Mouse (Mus musculus) intestine, embryonic 15.5 days (tissue): Measurements from ENCODE around the gene Spp2. TPM values are rescaled to one million over a fixed set of nuclear protein-coding genes. Genes with fewer than 3 reads are reported as not detected.

Experiments used
- ATAC-seq: fragments of 200-750 bp; cut with Nextera tagmentation; 2 replicates; pipeline ENCODE4 v1.8.0; 2017; ENCODE audit warnings: moderate TSS enrichment, moderate library complexity
- H3K27ac ChIP-seq: fragments of 300-500 bp; sonication (generic); 2 replicates; pipeline ENCODE4 v1.5.1; 2015; ENCODE audit warnings: mild to moderate bottlenecking, inconsistent platforms
- H3K27me3 ChIP-seq: fragments of 300-500 bp; sonication (generic); replicated peaks from 2 replicates; pipeline ENCODE4 v1.6.1; 2015; ENCODE audit warnings: inconsistent platforms
- H3K36me3 ChIP-seq: fragments of 300-500 bp; sonication (generic); 2 replicates; pipeline ENCODE4 v1.6.1; 2015; ENCODE audit warnings: inconsistent platforms
- H3K4me1 ChIP-seq: fragments of 300-500 bp; sonication (generic); replicated peaks from 2 replicates; pipeline ENCODE4 v1.6.1; 2015; ENCODE audit warnings: inconsistent platforms
- H3K4me2 ChIP-seq: fragments of 300-500 bp; sonication (generic); replicated peaks from 2 replicates; pipeline ENCODE4 v1.6.1; 2015; ENCODE audit warnings: mild to moderate bottlenecking, inconsistent platforms
- H3K4me3 ChIP-seq: fragments of 300-500 bp; sonication (generic); replicated peaks from 2 replicates; pipeline ENCODE4 v1.5.1; 2015; ENCODE audit warnings: inconsistent platforms
- H3K9ac ChIP-seq: fragments of 300-500 bp; sonication (generic); 2 replicates; pipeline ENCODE4 v1.6.1; 2015; ENCODE audit warnings: inconsistent platforms
- H3K9me3 ChIP-seq: fragments of 300-500 bp; sonication (generic); 2 replicates; pipeline ENCODE4 v1.6.1; 2016; ENCODE audit warnings: inconsistent platforms
- WGBS: fragments of 180-500 bp; shearing (Covaris S2); methylation state at CpG from one replicate; pipeline ENCODE4 v1.1.7; 2015; 5-methylcytosine and 5-hydroxymethylcytosine counted together
- polyA plus RNA-seq: library from polyadenylated mRNA; unstranded; fragments of >200 nt; fragmentation: Nextera tagmentation; extraction: Ambion mirVana; gene quantifications from 2 replicates; pipeline ENCODE4 v1.2.1, GENCODE M21; 2015

Gene Spp2
- polyA plus RNA-seq, 1 experiment from 2014 or later = 9.5 TPM

DNA sequence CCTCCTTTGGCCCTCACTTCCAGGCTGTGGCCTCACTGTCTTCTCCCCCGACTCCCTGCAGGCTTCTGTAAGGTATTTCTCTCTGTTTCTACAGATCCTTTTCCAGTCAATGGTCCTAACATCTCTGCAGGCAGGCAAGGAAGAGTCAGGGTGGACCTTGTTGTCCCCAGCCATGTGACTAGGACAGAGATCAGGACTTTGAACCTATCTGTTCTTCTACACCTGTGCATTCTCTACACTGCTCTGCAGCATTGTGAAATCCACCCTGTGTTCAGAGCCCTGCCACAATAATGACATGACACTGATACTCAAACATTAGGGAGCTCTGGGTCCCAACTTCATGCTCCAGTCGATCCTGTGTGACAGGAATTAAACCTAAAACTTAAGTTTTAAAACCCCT, 12.2 kb downstream of the Spp2 start:
- Histone ChIP-seq H3K36me3 (no peaks in the 10 kb centered on the region), H3K27me3 (no peaks in the 10 kb centered on the region), H3K9me3 (no peaks in the 10 kb centered on the region), H3K9ac (no peak overlapping the region), H3K4me1 (no peaks in the 10 kb centered on the region), H3K27ac (no peak overlapping the region), H3K4me2 (no peak overlapping the region), H3K4me3 (no peak overlapping the region)
- peak; percentile 89 for ATAC-seq
- WGBS = 68% methylated on average over 2 of the region's 2 CpGs

- no peaks in the 10 kb centered on the region for H3K9me3 ChIP-seq
- no peak overlapping the region for H3K4me3 ChIP-seq
- no peaks in the 10 kb centered on the region for H3K4me1 ChIP-seq
- H3K36me3 ChIP-seq = no peaks in the 10 kb centered on the region
- no peak overlapping the region for H3K9ac ChIP-seq
- peak; percentile 68 for ATAC-seq
- 0 out of 2 replicates have a peak, but pooled peaks cover 2% of the 10 kb centered on the region for H3K27me3 ChIP-seq
- no peak overlapping the region for H3K4me2 ChIP-seq
- no peak overlapping the region for H3K27ac ChIP-seq
- WGBS = 58% methylated on average over 10 of the region's 10 CpGs
These were observed 15.3 kb downstream of the Spp2 start for GRCm38 (mm10) chr1:88422045-88422444.

GRCm38 (mm10) chr1:88422846-88423395, 16.2 kb downstream of the Spp2 start:
- no peak overlapping the region for H3K9ac ChIP-seq

GRCm38 (mm10) chr1:88424602-88425252, 18.0 kb downstream of the Spp2 start:
- ATAC-seq = peak; percentile 74
- H3K4me3 ChIP-seq = no peak overlapping the region
- no peaks in the 10 kb centered on the region for H3K36me3 ChIP-seq
- 17% methylated on average over 8 of the region's 8 CpGs for WGBS
- no peaks in the 10 kb centered on the region for H3K9me3 ChIP-seq
- H3K4me2 ChIP-seq = no peak overlapping the region
- no peak overlapping the region for H3K27ac ChIP-seq
- H3K4me1 ChIP-seq = 0 out of 2 replicates have a peak, but pooled peaks cover 5% of the 10 kb centered on the region
- H3K27me3 ChIP-seq = 0 out of 2 replicates have a peak, but pooled peaks cover 2% of the 10 kb centered on the region
- H3K9ac ChIP-seq = no peak overlapping the region

More at GRCm38 (mm10) chr1:88422846-88423395, 16.2 kb downstream of the Spp2 start:
- Histone ChIP-seq H3K4me1 (no peaks in the 10 kb centered on the region), H3K4me3 (no peak overlapping the region), H3K36me3 (no peaks in the 10 kb centered on the region), H3K27ac (no peak overlapping the region), H3K9me3 (no peaks in the 10 kb centered on the region), H3K4me2 (no peak overlapping the region), H3K27me3 (0 out of 2 replicates have a peak, but pooled peaks cover 2% of the 10 kb centered on the region)
- 58% methylated on average over 7 of the region's 7 CpGs for WGBS
- ATAC-seq = no peak

- Histone ChIP-seq H3K4me2 (no peak overlapping the region), H3K27ac (no peak overlapping the region)
- 41% methylated on average over 11 of the region's 11 CpGs for WGBS
These were observed 21.4 kb downstream of the Spp2 start for GRCm38 (mm10) chr1:88427987-88428741.

DNA sequence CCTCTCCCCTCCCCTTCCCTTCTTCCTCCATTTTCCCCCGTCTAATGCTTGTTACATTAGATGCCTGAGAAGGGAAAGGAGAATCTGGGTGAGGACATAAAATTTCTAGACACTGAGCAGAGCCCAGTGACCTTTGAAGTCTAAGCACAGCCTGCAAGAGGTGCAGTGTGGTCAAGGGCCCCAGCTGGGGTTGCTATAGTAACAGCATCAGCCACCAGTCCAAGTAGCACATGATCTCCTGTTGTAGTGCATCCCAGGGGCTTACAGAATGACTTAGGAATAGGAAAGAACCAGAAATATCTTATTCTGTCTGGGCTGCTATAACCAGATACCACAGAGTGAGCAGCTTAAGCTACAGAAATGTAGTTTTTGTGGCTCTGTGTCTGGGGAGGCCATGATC, 22.7 kb downstream of the Spp2 start:
- Histone ChIP-seq H3K4me2 (no peak overlapping the region), H3K27me3 (0 out of 2 replicates have a peak, but pooled peaks cover 2% of the 10 kb centered on the region), H3K9me3 (no peaks in the 10 kb centered on the region), H3K4me1 (0 out of 2 replicates have a peak, but pooled peaks cover 5% of the 10 kb centered on the region), H3K36me3 (no peaks in the 10 kb centered on the region), H3K4me3 (no peak overlapping the region), H3K27ac (no peak overlapping the region), H3K9ac (no peak overlapping the region)
- 36% methylated on average over 1 of the region's 1 CpGs for WGBS
- no peak for ATAC-seq

More at GRCm38 (mm10) chr1:88427987-88428741, 21.4 kb downstream of the Spp2 start:
- 0 out of 2 replicates have a peak, but pooled peaks cover 2% of the 10 kb centered on the region for H3K27me3 ChIP-seq
- H3K4me1 ChIP-seq = 0 out of 2 replicates have a peak, but pooled peaks cover 5% of the 10 kb centered on the region
- H3K9me3 ChIP-seq = no peaks in the 10 kb centered on the region
- H3K36me3 ChIP-seq = no peaks in the 10 kb centered on the region
- H3K9ac ChIP-seq = no peak overlapping the region
- no peak overlapping the region for H3K4me3 ChIP-seq
- no peak; the same call in 1 of the 2 replicates for ATAC-seq

DNA sequence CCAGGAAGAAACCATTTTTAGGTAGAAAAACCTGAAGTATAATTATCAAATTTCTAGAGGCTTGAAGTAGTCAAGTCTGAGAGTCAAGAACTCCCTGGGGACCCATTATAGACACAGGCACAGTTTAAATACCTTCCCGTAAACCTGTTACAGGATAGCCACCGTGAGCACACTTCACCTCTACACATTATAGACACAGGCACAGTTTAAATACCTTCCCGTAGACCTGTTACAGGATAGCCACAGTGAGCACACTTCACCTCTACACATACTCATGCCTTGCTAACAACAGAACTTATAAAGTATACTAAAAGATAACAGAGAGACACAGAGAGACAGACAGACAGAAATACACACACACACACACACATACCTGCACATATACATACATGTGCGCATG, 24.5 kb downstream of the Spp2 start:
- 0 out of 2 replicates have a peak, but pooled peaks cover 5% of the 10 kb centered on the region for H3K4me1 ChIP-seq
- no peaks in the 10 kb centered on the region for H3K9me3 ChIP-seq
- H3K4me3 ChIP-seq = no peak overlapping the region
- no peak overlapping the region for H3K9ac ChIP-seq
- no peak overlapping the region for H3K4me2 ChIP-seq
- H3K27me3 ChIP-seq = no peaks in the 10 kb centered on the region
- no peak for ATAC-seq
- no peaks in the 10 kb centered on the region for H3K36me3 ChIP-seq
- no peak overlapping the region for H3K27ac ChIP-seq
- 81% methylated on average over 4 of the region's 4 CpGs for WGBS

DNA sequence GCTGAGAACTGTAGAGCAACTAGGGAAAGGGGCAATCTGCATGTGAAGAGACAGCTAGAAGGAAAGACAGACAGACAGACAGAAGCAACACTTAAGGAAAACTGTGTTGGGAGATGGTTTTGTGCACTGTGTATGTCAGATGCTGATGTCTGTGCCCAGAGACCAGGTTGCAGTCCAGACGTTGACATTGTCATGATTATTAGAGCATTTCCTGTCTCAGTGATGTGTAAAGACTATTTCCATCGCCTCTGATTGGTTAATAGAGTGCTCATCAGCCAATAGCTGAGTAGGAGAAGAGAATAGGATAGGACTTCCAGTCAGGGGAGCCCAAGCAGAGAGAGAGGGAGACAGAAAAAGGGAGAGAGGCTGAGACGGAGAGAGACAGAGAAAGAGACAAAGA, 25.8 kb downstream of the Spp2 start:
- no peak overlapping the region for H3K4me3 ChIP-seq
- no peak overlapping the region for H3K9ac ChIP-seq
- 48% methylated on average over 3 of the region's 3 CpGs for WGBS
- ATAC-seq = no peak
- no peak overlapping the region for H3K27ac ChIP-seq
- H3K4me2 ChIP-seq = no peak overlapping the region
- H3K4me1 ChIP-seq = 0 out of 2 replicates have a peak, but pooled peaks cover 7% of the 10 kb centered on the region
- H3K27me3 ChIP-seq = no peaks in the 10 kb centered on the region
- H3K9me3 ChIP-seq = no peaks in the 10 kb centered on the region
- no peaks in the 10 kb centered on the region for H3K36me3 ChIP-seq

- Histone ChIP-seq H3K9ac (no peak overlapping the region), H3K4me2 (no peak overlapping the region), H3K4me1 (0 out of 2 replicates have a peak, but pooled peaks cover 6% of the 10 kb centered on the region), H3K27me3 (no peaks in the 10 kb centered on the region), H3K9me3 (no peaks in the 10 kb centered on the region), H3K36me3 (no peaks in the 10 kb centered on the region), H3K4me3 (no peak overlapping the region), H3K27ac (no peak overlapping the region)
- WGBS = 76% methylated on average over 6 of the region's 6 CpGs
- no peak for ATAC-seq
These were observed 26.5 kb downstream of the Spp2 start for GRCm38 (mm10) chr1:88433096-88433883.

GRCm38 (mm10) chr1:88434057-88434456, 27.3 kb downstream of the Spp2 start:
- H3K27ac ChIP-seq = no peak overlapping the region
- no peaks in the 10 kb centered on the region for H3K9me3 ChIP-seq
- no peaks in the 10 kb centered on the region for H3K36me3 ChIP-seq
- 77% methylated on average over 4 of the region's 4 CpGs for WGBS
- H3K4me3 ChIP-seq = no peak overlapping the region
- H3K4me1 ChIP-seq = 0 out of 2 replicates have a peak, but pooled peaks cover 3% of the 10 kb centered on the region
- ATAC-seq = no peak
- H3K4me2 ChIP-seq = no peak overlapping the region
- H3K27me3 ChIP-seq = no peaks in the 10 kb centered on the region
- no peak overlapping the region for H3K9ac ChIP-seq

- 55% methylated on average over 9 of the region's 9 CpGs for WGBS
- no peaks in the 10 kb centered on the region for H3K27me3 ChIP-seq
- no peaks in the 10 kb centered on the region for H3K36me3 ChIP-seq
- H3K9me3 ChIP-seq = no peaks in the 10 kb centered on the region
- no peak overlapping the region for H3K27ac ChIP-seq
- no peak overlapping the region for H3K9ac ChIP-seq
- H3K4me3 ChIP-seq = no peak overlapping the region
- H3K4me1 ChIP-seq = 0 out of 2 replicates have a peak, but pooled peaks cover 3% of the 10 kb centered on the region
- ATAC-seq = no peak
- no peak overlapping the region for H3K4me2 ChIP-seq
These were observed 30.7 kb downstream of the Spp2 start for GRCm38 (mm10) chr1:88437206-88438126.
